Mouse (Mus musculus) liver, embryonic 15.5 days (tissue): ENCODE data around the gene Myocd. TPM values are rescaled to one million over a fixed set of nuclear protein-coding genes. Genes with fewer than 3 reads are reported as not detected.

Source experiments
- ATAC-seq: fragments of 200-750 bp; cut with Nextera tagmentation; 2 replicates; pipeline ENCODE4 v1.8.0; 2017; ENCODE audit warnings: moderate number of reproducible peaks, mild to moderate bottlenecking, moderate library complexity; ENCODE audit not compliant: insufficient read depth
- H3K27ac ChIP-seq: fragments of 300-500 bp; sonication (generic); replicated peaks from 2 replicates; pipeline ENCODE4 v1.5.1; 2015; ENCODE audit warnings: mild to moderate bottlenecking, inconsistent platforms
- H3K27me3 ChIP-seq: fragments of 300-500 bp; sonication (generic); 2 replicates; pipeline ENCODE4 v1.6.1; 2015; ENCODE audit warnings: mild to moderate bottlenecking, inconsistent platforms
- H3K36me3 ChIP-seq: fragments of 300-500 bp; sonication (generic); replicated peaks from 2 replicates; pipeline ENCODE4 v1.6.1; 2015; ENCODE audit warnings: moderate library complexity, mild to moderate bottlenecking, inconsistent platforms
- H3K4me1 ChIP-seq: fragments of 300-500 bp; sonication (generic); replicated peaks from 2 replicates; pipeline ENCODE4 v1.6.1; 2015; ENCODE audit warnings: inconsistent platforms
- H3K4me2 ChIP-seq: fragments of 300-500 bp; sonication (generic); 2 replicates; pipeline ENCODE4 v1.6.1; 2015; ENCODE audit warnings: moderate library complexity, mild to moderate bottlenecking, inconsistent platforms
- H3K4me3 ChIP-seq: fragments of 300-500 bp; sonication (generic); replicated peaks from 2 replicates; pipeline ENCODE4 v1.5.1; 2015; ENCODE audit warnings: mild to moderate bottlenecking, inconsistent platforms
- H3K9ac ChIP-seq: fragments of 300-500 bp; sonication (generic); 2 replicates; pipeline ENCODE4 v1.6.1; 2015; ENCODE audit warnings: moderate library complexity, mild to moderate bottlenecking, inconsistent platforms
- H3K9me3 ChIP-seq: fragments of 300-500 bp; sonication (generic); replicated peaks from 2 replicates; pipeline ENCODE4 v1.6.1; 2016; ENCODE audit warnings: inconsistent platforms
- WGBS: fragments of 180-500 bp; shearing (Covaris S2); methylation state at CpG from one replicate; pipeline ENCODE4 v1.1.7; 2015; ENCODE audit warnings: mixed read lengths; ENCODE audit not compliant: insufficient replicate concordance; 5-methylcytosine and 5-hydroxymethylcytosine counted together
- polyA plus RNA-seq: library from polyadenylated mRNA; unstranded; fragments of >200 nt; fragmentation: Nextera tagmentation; extraction: Ambion mirVana; gene quantifications from 2 replicates; pipeline ENCODE4 v1.2.1, GENCODE M21; 2015

Gene Myocd
- polyA plus RNA-seq, 1 experiment from 2014 or later, result 0.06 TPM

GRCm38 (mm10) chr11:65256143-65256542 lies 13.6 kb downstream of the Myocd start:
- Histone ChIP-seq H3K4me3 (no peak overlapping the region), H3K9me3 (no peaks in the 10 kb centered on the region), H3K36me3 (no peaks in the 10 kb centered on the region), H3K4me2 (no peak overlapping the region), H3K9ac (no peak overlapping the region), H3K27me3 (no peaks in the 10 kb centered on the region), H3K4me1 (no peaks in the 10 kb centered on the region), H3K27ac (no peak overlapping the region)
- ATAC-seq, result no peak
- WGBS, result 65% methylated on average over 11 of the region's 11 CpGs

DNA sequence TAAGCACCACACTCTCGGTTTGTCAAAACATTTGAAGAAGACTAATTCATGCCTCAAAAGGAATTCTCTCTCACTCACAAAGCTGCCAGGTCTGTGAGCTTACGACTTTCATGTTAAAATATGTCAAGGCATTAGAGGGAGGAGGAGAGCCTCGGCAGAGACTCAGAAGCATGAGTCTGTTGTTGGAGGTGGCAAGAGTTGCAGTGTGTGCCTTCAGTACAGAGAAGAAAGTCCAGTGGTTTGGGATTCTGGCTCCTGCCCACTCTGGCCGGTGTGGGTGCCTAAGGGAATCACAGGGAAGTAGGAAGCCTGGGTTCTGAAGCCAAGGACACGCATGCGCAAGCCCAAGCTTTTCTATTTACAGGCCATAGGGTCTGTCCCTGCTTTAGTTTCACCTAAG lies 14.2 kb downstream of the Myocd start:
- Histone ChIP-seq H3K9ac (no peak overlapping the region), H3K27me3 (no peaks in the 10 kb centered on the region), H3K4me3 (no peak overlapping the region), H3K4me2 (no peak overlapping the region), H3K4me1 (no peaks in the 10 kb centered on the region), H3K36me3 (no peaks in the 10 kb centered on the region), H3K9me3 (no peaks in the 10 kb centered on the region), H3K27ac (no peak overlapping the region)
- WGBS, result 68% methylated on average over 6 of the region's 6 CpGs
- no peak for ATAC-seq

DNA sequence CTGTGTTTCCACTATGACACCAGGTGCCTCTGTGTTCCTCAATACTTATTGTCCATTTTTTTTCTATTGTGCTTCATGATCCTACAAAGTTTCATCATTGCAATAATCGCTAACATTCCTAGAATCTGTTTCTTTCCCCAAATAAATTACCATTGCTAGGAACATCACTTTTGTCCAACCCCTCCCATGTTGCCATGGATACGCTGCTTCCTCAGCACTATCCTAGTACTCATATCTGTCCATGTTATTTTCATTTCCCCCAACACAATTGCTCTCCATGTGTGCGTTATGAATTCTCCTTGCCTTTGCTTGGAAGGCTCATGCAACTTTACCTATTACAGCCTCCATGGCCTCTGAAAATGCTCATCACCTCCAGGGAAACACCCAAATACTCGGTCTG lies 19.4 kb downstream of the Myocd start:
- H3K9ac ChIP-seq, result no peak overlapping the region
- no peaks in the 10 kb centered on the region for H3K36me3 ChIP-seq
- no peaks in the 10 kb centered on the region for H3K4me1 ChIP-seq
- no peak overlapping the region for H3K4me2 ChIP-seq
- no peak overlapping the region for H3K4me3 ChIP-seq
- no peak for ATAC-seq
- no peak overlapping the region for H3K27ac ChIP-seq
- WGBS, result 64% methylated on average over 4 of the region's 4 CpGs
- no peaks in the 10 kb centered on the region for H3K27me3 ChIP-seq
- no peaks in the 10 kb centered on the region for H3K9me3 ChIP-seq

DNA sequence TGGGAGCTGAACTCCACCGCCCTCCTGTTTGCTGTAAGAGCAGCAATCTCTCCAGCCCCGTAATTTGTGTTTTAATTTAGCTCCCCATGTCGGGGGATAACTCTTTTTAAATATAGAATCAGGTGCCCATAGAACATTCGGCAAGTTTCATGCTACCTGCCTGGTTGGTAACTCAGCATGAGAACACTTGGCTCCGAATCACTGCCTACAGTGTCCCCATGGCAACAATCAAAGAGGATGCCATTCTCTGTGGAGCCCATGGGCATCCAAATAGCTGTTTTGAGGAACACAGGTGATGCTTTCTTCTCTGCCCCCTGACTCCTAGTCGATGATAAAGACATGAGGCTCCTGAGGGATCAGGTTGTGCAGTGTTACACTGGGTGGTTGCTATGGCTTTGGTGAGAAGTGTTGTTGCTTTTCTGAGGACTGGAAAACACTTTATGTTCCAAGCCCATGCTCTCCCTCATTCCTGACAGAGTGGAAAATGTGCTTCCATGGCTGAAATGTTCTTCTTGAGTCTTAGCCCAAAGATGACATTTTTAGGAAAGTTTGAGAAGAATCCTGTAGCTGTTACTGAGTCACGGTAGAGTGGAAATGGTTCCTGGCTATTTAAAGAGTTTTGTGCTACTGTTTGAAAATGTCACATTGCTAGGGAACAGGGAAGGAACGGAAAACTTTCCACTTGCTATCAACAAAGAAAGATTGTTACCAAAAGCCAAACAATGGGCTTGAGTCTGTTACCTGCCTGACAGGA lies 23.3 kb downstream of the Myocd start:
- ATAC-seq, result no peak
- 62% methylated on average over 8 of the region's 8 CpGs for WGBS

GRCm38 (mm10) chr11:65243593-65243992 lies 26.2 kb downstream of the Myocd start:
- Histone ChIP-seq H3K27me3 (no peaks in the 10 kb centered on the region), H3K4me3 (no peak overlapping the region), H3K4me2 (no peak overlapping the region), H3K27ac (no peak overlapping the region), H3K9ac (no peak overlapping the region), H3K36me3 (no peaks in the 10 kb centered on the region), H3K4me1 (no peaks in the 10 kb centered on the region), H3K9me3 (no peaks in the 10 kb centered on the region)
- WGBS, result 38% methylated on average over 3 of the region's 3 CpGs
- no peak for ATAC-seq

More for the DNA sequence above, 23.3 kb downstream of the Myocd start:
- Histone ChIP-seq H3K9ac (no peak overlapping the region), H3K4me3 (no peak overlapping the region), H3K27ac (no peak overlapping the region), H3K4me1 (no peaks in the 10 kb centered on the region), H3K27me3 (no peaks in the 10 kb centered on the region), H3K4me2 (no peak overlapping the region), H3K36me3 (no peaks in the 10 kb centered on the region), H3K9me3 (no peaks in the 10 kb centered on the region)

- Histone ChIP-seq H3K27ac (no peak overlapping the region), H3K4me2 (no peak overlapping the region), H3K36me3 (no peaks in the 10 kb centered on the region), H3K4me3 (no peak overlapping the region), H3K4me1 (no peaks in the 10 kb centered on the region), H3K27me3 (no peaks in the 10 kb centered on the region), H3K9ac (no peak overlapping the region), H3K9me3 (no peaks in the 10 kb centered on the region)
- ATAC-seq, result no peak
- WGBS, result 58% methylated on average over 7 of the region's 7 CpGs
These were observed 29.3 kb downstream of the Myocd start for GRCm38 (mm10) chr11:65240521-65240920.

GRCm38 (mm10) chr11:65237896-65238295 lies 31.9 kb downstream of the Myocd start:
- Histone ChIP-seq H3K9me3 (no peaks in the 10 kb centered on the region), H3K4me2 (no peak overlapping the region), H3K36me3 (no peaks in the 10 kb centered on the region), H3K4me1 (no peaks in the 10 kb centered on the region), H3K27ac (no peak overlapping the region), H3K9ac (no peak overlapping the region), H3K27me3 (no peaks in the 10 kb centered on the region), H3K4me3 (no peak overlapping the region)
- no peak for ATAC-seq
- WGBS, result 50% methylated on average over 3 of the region's 3 CpGs

DNA sequence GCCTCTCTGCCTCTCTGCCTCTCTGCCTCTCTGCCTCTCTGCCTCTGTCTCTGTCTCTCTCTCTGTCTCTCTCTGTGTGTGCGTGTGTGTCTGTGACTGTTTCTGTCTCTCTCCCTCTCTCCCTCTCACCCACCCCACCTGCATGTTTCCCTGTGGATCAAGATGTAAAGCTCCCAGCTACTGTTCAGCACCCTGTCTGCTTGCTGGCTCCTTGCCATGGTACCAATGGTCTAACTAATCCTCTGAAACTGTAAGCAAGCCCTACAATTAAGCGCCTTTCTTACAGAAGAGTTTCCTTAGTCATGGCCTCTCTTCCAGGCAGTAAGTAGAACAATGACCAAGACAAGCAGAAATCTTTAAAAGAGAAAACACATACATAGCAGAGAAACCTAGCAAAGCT lies 32.9 kb downstream of the Myocd start:
- no peak for ATAC-seq

GRCm38 (mm10) chr11:65235374-65235773 lies 34.4 kb downstream of the Myocd start:
- H3K36me3 ChIP-seq, result no peaks in the 10 kb centered on the region
- H3K27ac ChIP-seq, result no peak overlapping the region
- WGBS, result 31% methylated on average over 2 of the region's 2 CpGs
- no peak overlapping the region for H3K9ac ChIP-seq
- no peaks in the 10 kb centered on the region for H3K27me3 ChIP-seq
- no peaks in the 10 kb centered on the region for H3K9me3 ChIP-seq
- H3K4me3 ChIP-seq, result no peak overlapping the region
- H3K4me2 ChIP-seq, result no peak overlapping the region
- H3K4me1 ChIP-seq, result no peaks in the 10 kb centered on the region
- no peak for ATAC-seq

More for the DNA sequence above, 32.9 kb downstream of the Myocd start:
- no peaks in the 10 kb centered on the region for H3K27me3 ChIP-seq
- no peak overlapping the region for H3K4me3 ChIP-seq
- 74% methylated on average over 2 of the region's 2 CpGs for WGBS
- H3K27ac ChIP-seq, result no peak overlapping the region
- no peaks in the 10 kb centered on the region for H3K36me3 ChIP-seq
- no peak overlapping the region for H3K9ac ChIP-seq
- H3K4me2 ChIP-seq, result no peak overlapping the region
- H3K9me3 ChIP-seq, result no peaks in the 10 kb centered on the region
- no peaks in the 10 kb centered on the region for H3K4me1 ChIP-seq

- H3K27me3 ChIP-seq, result no peaks in the 10 kb centered on the region
- 71% methylated on average over 4 of the region's 4 CpGs for WGBS
- no peaks in the 10 kb centered on the region for H3K36me3 ChIP-seq
- no peak overlapping the region for H3K27ac ChIP-seq
- ATAC-seq, result no peak
- H3K9me3 ChIP-seq, result no peaks in the 10 kb centered on the region
- no peak overlapping the region for H3K4me2 ChIP-seq
- H3K4me1 ChIP-seq, result no peaks in the 10 kb centered on the region
- H3K4me3 ChIP-seq, result no peak overlapping the region
- H3K9ac ChIP-seq, result no peak overlapping the region
These were observed 38.0 kb downstream of the Myocd start for GRCm38 (mm10) chr11:65231771-65232170.

- Histone ChIP-seq H3K9ac (no peak overlapping the region), H3K36me3 (no peaks in the 10 kb centered on the region)
- 62% methylated on average over 10 of the region's 10 CpGs for WGBS
These were observed 43.0 kb downstream of the Myocd start for GRCm38 (mm10) chr11:65226766-65227165.

More at GRCm38 (mm10) chr11:65226766-65227165, 43.0 kb downstream of the Myocd start:
- H3K4me1 ChIP-seq, result no peaks in the 10 kb centered on the region
- no peak overlapping the region for H3K4me2 ChIP-seq
- no peaks in the 10 kb centered on the region for H3K27me3 ChIP-seq
- H3K27ac ChIP-seq, result no peak overlapping the region
- H3K9me3 ChIP-seq, result no peaks in the 10 kb centered on the region
- ATAC-seq, result no peak
- H3K4me3 ChIP-seq, result no peak overlapping the region
